Mouse (Mus musculus) intestine, embryonic 15.5 days (tissue): Measurements from ENCODE around the gene Adamts15. TPM values are rescaled to one million over a fixed set of nuclear protein-coding genes. Genes with fewer than 3 reads are reported as not detected.
A peak's percentile ranks its signal among the peaks of the same experiment; 100 is the strongest.

ENCODE experiments used
- ATAC-seq: fragments of 200-750 bp; cut with Nextera tagmentation; 2 replicates; pipeline ENCODE4 v1.8.0; 2017; ENCODE audit warnings: moderate TSS enrichment, moderate library complexity
- H3K27ac ChIP-seq: fragments of 300-500 bp; sonication (generic); 2 replicates; pipeline ENCODE4 v1.5.1; 2015; ENCODE audit warnings: mild to moderate bottlenecking, inconsistent platforms
- H3K27me3 ChIP-seq: fragments of 300-500 bp; sonication (generic); replicated peaks from 2 replicates; pipeline ENCODE4 v1.6.1; 2015; ENCODE audit warnings: inconsistent platforms
- H3K36me3 ChIP-seq: fragments of 300-500 bp; sonication (generic); 2 replicates; pipeline ENCODE4 v1.6.1; 2015; ENCODE audit warnings: inconsistent platforms
- H3K4me1 ChIP-seq: fragments of 300-500 bp; sonication (generic); replicated peaks from 2 replicates; pipeline ENCODE4 v1.6.1; 2015; ENCODE audit warnings: inconsistent platforms
- H3K4me2 ChIP-seq: fragments of 300-500 bp; sonication (generic); replicated peaks from 2 replicates; pipeline ENCODE4 v1.6.1; 2015; ENCODE audit warnings: mild to moderate bottlenecking, inconsistent platforms
- H3K4me3 ChIP-seq: fragments of 300-500 bp; sonication (generic); replicated peaks from 2 replicates; pipeline ENCODE4 v1.5.1; 2015; ENCODE audit warnings: inconsistent platforms
- H3K9ac ChIP-seq: fragments of 300-500 bp; sonication (generic); 2 replicates; pipeline ENCODE4 v1.6.1; 2015; ENCODE audit warnings: inconsistent platforms
- H3K9me3 ChIP-seq: fragments of 300-500 bp; sonication (generic); 2 replicates; pipeline ENCODE4 v1.6.1; 2016; ENCODE audit warnings: inconsistent platforms
- WGBS: fragments of 180-500 bp; shearing (Covaris S2); methylation state at CpG from one replicate; pipeline ENCODE4 v1.1.7; 2015; 5-methylcytosine and 5-hydroxymethylcytosine counted together
- polyA plus RNA-seq: library from polyadenylated mRNA; unstranded; fragments of >200 nt; fragmentation: Nextera tagmentation; extraction: Ambion mirVana; gene quantifications from 2 replicates; pipeline ENCODE4 v1.2.1, GENCODE M21; 2015

The Adamts15 gene
- polyA plus RNA-seq, 1 experiment from 2014 or later: 5.9 TPM

DNA sequence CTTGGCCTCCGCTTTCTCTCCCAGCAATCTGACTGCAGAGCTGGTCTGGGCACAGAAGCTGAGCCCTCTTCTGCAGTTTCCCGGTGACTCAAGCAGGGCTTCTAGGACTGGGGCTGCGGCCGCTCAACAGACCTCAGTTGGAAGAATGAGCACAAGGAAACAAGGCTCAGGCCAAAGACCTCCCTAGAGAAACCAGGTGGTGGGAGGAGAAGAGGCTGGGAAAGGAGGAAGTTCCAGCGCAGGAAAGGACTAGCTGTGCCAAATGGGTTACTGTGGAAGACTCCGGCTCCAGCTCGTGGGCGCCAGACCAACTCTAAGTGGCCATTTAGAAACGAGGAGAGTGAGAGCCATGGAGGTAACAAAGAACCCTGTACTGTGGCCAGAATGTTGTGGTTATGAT, 2.6 kb downstream of the Adamts15 start:
- H3K4me3 ChIP-seq: no peak overlapping the region
- H3K4me1 ChIP-seq: peaks cover 18% of the 10 kb centered on the region; the same call in 1 of the 2 replicates
- peak overlapping the region; percentile 42 for H3K4me2 ChIP-seq
- no peaks in the 10 kb centered on the region for H3K36me3 ChIP-seq
- H3K27ac ChIP-seq: peak overlapping the region; percentile 32; the same call in 1 of the 2 replicates
- no peak for ATAC-seq
- no peak overlapping the region for H3K9ac ChIP-seq
- H3K9me3 ChIP-seq: no peaks in the 10 kb centered on the region
- WGBS: 67% methylated on average over 9 of the region's 9 CpGs
- peaks cover 33% of the 10 kb centered on the region for H3K27me3 ChIP-seq

DNA sequence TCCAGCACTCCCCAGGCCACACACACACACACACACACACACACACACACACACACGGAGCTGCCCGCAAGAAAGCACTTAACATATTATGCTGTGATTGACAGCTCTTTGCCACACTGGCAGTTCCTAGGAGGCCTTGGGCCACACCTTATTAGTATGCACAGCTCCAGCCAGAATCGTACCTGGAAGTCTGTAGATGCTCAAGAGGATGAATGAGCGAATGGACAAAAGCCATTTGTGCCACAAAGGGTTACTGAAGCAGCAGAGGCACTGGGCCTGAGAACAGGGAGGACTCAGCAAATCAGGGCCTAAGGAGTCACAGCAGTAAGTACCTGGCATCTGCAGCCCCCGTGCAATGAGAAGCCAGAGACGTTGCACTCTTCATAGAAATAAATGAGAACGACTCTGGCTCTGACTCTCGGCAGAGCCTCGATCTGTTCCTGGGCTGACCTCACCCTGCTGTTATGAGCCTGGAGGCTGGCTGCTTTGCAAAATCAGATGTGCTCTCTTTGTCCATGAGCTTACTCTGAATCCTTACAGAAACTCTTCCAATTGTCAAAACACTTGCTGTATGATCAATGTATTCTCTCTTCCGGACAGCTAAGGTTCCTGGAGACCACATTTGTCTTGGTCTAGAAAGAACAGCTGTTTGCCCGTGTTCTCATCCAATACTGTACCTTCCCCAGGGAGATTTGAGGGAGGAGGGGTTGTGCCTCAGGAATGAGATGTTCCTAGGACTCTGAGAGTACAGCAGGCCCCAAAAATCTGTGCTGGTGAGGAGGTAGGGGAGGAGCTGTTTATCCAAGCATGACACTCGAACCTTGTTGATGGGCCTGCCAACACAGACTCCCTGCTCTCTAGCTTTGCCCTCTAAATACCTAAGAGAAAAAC, 3.5 kb downstream of the Adamts15 start:
- Histone ChIP-seq H3K27ac (0 out of 2 replicates have a peak overlapping the region, but pooled peaks have one; percentile 39), H3K4me3 (no peak overlapping the region), H3K9me3 (no peaks in the 10 kb centered on the region), H3K36me3 (no peaks in the 10 kb centered on the region), H3K27me3 (peaks cover 33% of the 10 kb centered on the region), H3K9ac (no peak overlapping the region), H3K4me1 (peaks cover 18% of the 10 kb centered on the region; the same call in 1 of the 2 replicates), H3K4me2 (peak overlapping the region; percentile 42)
- 41% methylated on average over 12 of the region's 12 CpGs for WGBS
- peak; percentile 44; the same call in 1 of the 2 replicates for ATAC-seq

DNA sequence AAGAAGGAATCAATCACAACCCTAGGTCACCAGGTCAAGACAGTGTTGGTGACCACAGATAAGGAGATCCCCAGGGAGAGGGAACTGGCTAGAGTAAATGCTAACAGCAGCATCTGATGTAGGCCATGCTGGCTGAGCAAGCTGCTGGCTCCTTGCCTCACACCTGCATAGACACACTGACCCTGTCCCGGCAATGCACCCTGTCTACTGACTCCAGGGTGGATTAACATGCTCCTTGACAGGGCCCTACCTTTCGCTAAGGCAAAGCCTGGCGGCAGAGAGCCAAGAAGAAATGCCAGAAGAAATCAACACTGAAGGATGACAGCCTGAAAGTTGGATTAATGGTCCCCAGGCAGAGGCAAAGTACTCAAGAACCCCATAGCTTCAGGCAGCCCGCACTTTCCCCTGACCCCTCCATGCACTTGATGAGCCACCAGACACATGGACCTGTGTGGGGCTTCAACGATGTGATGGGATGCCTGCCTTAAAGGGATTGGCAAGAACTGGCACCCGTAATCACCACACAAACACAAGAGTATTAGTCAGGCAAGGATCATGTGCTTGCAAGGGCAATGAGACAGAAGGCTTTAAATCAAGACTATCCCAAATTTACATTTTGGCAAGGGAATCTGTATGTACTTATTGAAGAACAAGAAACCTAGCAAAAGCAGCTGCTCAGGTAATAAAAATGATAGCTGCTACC, 5.8 kb downstream of the Adamts15 start:
- H3K36me3 ChIP-seq: no peaks in the 10 kb centered on the region
- H3K4me2 ChIP-seq: no peak overlapping the region
- no peak for ATAC-seq
- no peak overlapping the region for H3K9ac ChIP-seq
- no peaks in the 10 kb centered on the region for H3K9me3 ChIP-seq
- H3K4me1 ChIP-seq: peaks cover 7% of the 10 kb centered on the region; the same call in 1 of the 2 replicates
- peaks cover 12% of the 10 kb centered on the region for H3K27me3 ChIP-seq
- H3K27ac ChIP-seq: no peak overlapping the region
- WGBS: 71% methylated on average over 6 of the region's 6 CpGs
- no peak overlapping the region for H3K4me3 ChIP-seq

DNA sequence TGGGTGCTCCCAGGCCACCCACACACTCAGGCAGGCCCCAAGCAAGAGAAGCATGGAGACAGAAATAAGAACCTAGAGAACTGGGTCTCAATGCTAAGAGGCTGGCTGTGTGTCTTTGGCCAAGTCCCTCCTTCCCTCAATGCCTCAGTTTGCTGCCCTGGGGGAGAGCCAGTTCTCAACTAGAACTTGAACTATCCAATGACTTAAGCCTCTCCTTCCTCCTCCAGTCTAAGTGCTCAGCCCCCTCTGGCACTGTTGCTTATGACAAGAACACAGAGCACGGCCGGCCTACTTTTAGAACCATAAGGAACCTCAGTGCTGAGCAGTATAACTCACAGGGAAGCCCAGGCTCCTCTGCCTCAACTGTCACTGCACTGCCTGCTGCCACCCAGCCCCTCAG, 8.0 kb downstream of the Adamts15 start:
- 69% methylated on average over 2 of the region's 2 CpGs for WGBS

DNA sequence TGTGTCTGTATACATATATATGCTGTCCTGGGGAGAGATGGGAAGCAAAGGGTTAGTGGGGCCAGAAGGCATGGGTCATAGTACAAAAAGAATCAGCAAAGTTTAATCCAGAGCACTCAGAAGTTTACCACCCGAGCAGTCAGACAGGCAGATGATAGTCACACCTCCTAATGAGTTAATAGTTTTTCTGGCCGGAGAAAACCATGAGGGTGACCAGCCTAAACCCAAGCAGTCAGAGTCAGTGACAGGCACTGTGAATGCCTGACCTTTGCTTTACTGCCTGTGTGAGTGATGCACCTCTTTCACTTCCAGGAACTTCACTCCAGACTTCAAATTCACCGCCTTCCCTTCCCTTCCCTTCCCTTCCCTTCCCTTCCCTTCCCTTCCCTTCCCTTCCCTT, 8.8 kb downstream of the Adamts15 start:
- Histone ChIP-seq H3K4me2 (no peak overlapping the region), H3K4me1 (no peaks in the 10 kb centered on the region), H3K36me3 (no peaks in the 10 kb centered on the region), H3K9me3 (no peaks in the 10 kb centered on the region), H3K9ac (no peak overlapping the region), H3K27me3 (no peaks in the 10 kb centered on the region), H3K4me3 (no peak overlapping the region), H3K27ac (no peak overlapping the region)
- 50% methylated on average over 3 of the region's 3 CpGs for WGBS
- ATAC-seq: no peak

More for the DNA sequence above, 8.0 kb downstream of the Adamts15 start:
- no peak overlapping the region for H3K27ac ChIP-seq
- H3K9ac ChIP-seq: no peak overlapping the region
- H3K27me3 ChIP-seq: no peaks in the 10 kb centered on the region
- no peak overlapping the region for H3K4me3 ChIP-seq
- no peaks in the 10 kb centered on the region for H3K36me3 ChIP-seq
- no peak overlapping the region for H3K4me2 ChIP-seq
- H3K9me3 ChIP-seq: no peaks in the 10 kb centered on the region
- no peak for ATAC-seq
- peaks cover 2% of the 10 kb centered on the region; the same call in 1 of the 2 replicates for H3K4me1 ChIP-seq

DNA sequence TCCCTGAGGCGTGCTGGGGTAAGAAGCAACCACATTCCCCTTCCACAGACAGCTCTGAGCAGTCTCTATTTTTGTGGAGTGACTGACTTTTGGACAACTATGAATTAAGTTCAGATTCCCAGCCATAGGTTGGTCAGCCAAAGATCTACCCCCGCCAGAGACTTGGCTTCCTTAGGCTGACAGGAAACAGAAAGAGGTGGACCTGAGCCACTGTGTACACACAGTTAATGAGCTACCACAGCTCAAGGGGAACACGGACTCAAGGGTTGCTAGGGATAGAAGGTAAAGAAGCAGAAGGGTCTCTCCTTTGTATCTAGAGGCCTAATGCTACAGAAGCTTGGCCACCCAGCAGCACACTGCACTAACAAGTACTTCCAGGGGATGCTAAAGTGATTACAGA, 10.1 kb downstream of the Adamts15 start:
- Histone ChIP-seq H3K4me3 (no peak overlapping the region), H3K9ac (no peak overlapping the region), H3K4me2 (no peak overlapping the region), H3K27me3 (no peaks in the 10 kb centered on the region), H3K36me3 (no peaks in the 10 kb centered on the region), H3K4me1 (no peaks in the 10 kb centered on the region), H3K27ac (no peak overlapping the region), H3K9me3 (no peaks in the 10 kb centered on the region)
- WGBS: 52% methylated on average over 3 of the region's 3 CpGs
- ATAC-seq: no peak

DNA sequence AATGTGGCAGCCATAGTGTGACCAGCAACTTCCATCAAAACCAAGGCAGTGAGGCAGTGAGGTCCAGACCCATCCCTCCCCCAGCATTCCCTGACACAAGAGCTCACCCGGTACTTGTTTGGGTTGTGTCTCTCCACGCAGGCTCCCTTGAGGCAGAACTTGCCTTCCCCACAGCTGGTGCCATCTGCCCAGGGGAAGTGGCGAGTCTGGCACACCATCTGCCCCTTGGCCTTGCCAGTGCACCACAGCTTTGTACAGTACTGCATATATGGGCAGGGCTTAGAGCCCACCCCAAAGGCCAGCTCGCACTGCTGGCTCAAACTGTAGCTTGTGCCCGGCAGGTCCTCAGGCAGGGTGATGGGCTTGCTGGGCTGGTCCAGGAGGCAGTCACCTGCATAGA, 11.8 kb downstream of the Adamts15 start:
- 78% methylated on average over 5 of the region's 5 CpGs for WGBS

DNA sequence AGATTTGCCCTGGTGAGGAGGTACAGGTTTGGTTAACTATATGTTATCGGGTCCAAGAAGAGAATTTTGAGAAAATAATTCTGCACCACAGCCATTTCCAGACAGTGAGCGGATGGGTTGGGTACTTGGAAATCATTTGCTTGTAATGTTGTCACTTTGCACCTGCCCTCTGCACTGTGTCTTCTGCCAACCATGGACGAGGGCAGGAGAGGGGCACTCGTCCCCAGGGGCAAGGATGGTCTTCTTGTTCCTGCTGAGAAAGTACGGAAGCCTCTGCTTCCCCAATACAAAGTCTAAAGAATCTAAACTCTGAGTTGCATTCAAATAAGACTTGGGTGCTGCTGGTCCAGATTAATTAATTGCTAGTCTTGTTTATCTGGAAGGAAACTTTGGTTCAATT, 13.3 kb downstream of the Adamts15 start:
- no peaks in the 10 kb centered on the region for H3K27me3 ChIP-seq
- H3K36me3 ChIP-seq: 0 out of 2 replicates have a peak, but pooled peaks cover 2% of the 10 kb centered on the region
- H3K4me1 ChIP-seq: no peaks in the 10 kb centered on the region
- no peak for ATAC-seq
- H3K27ac ChIP-seq: no peak overlapping the region
- 81% methylated on average over 5 of the region's 5 CpGs for WGBS
- no peaks in the 10 kb centered on the region for H3K9me3 ChIP-seq
- H3K4me3 ChIP-seq: no peak overlapping the region
- H3K4me2 ChIP-seq: no peak overlapping the region
- H3K9ac ChIP-seq: no peak overlapping the region

More for the DNA sequence above, 11.8 kb downstream of the Adamts15 start:
- H3K9ac ChIP-seq: no peak overlapping the region
- H3K4me3 ChIP-seq: no peak overlapping the region
- H3K4me2 ChIP-seq: no peak overlapping the region
- no peak overlapping the region for H3K27ac ChIP-seq
- no peaks in the 10 kb centered on the region for H3K36me3 ChIP-seq
- no peaks in the 10 kb centered on the region for H3K9me3 ChIP-seq
- no peaks in the 10 kb centered on the region for H3K27me3 ChIP-seq
- ATAC-seq: no peak
- no peaks in the 10 kb centered on the region for H3K4me1 ChIP-seq

DNA sequence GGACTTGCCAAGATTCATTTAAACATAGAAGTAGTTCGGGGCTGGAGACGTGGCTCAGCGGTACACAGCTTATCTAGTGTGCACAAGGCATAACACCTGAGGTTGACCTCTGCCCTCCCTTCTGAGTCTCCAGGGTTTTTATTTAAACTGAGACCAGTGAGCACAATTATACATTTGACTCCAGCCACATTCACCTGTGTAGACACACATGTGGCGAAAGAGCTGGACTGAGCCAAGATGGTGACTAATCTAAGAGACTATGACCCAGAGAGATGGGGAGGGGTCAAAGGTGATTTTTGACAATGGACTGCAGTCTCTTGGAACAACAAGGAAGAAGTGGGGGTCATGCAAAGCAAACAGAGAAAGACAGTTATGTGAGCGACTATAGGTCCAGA, 14.0 kb downstream of the Adamts15 start:
- no peak overlapping the region for H3K9ac ChIP-seq
- WGBS: 61% methylated on average over 5 of the region's 5 CpGs
- H3K36me3 ChIP-seq: 0 out of 2 replicates have a peak, but pooled peaks cover 2% of the 10 kb centered on the region
- no peak overlapping the region for H3K4me2 ChIP-seq
- no peaks in the 10 kb centered on the region for H3K27me3 ChIP-seq
- no peak overlapping the region for H3K27ac ChIP-seq
- no peak overlapping the region for H3K4me3 ChIP-seq
- ATAC-seq: no peak
- H3K9me3 ChIP-seq: no peaks in the 10 kb centered on the region
- no peaks in the 10 kb centered on the region for H3K4me1 ChIP-seq

DNA sequence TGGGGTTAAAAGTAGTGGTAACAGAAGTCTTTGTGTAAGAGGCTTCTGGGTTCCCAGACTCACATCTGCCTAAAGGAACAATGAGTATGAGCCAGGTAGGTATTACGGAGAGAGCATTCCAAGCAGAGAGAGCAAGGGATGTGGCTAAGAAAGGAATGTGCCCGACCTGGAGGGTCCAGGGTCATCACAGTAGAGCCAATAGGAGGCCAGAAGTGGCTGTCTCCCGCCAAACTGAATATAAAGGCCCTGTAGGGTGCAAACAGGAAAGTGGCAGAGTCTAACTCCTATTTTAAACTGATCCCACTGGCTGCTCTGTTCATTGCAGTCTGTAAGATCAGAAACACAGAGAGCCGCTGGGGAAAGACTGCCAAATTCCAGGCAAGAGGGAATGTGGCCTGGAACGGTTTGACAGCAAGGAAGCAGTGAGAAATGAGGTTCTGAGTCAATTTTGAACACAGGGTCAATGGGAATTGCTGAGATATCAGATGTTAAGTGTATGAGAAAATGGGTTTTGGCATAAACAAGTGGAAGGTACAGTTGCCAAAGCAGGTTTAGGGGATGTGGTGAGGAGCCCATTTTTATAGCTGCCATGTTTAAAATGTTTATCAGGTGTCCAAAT, 14.5 kb downstream of the Adamts15 start:
- Histone ChIP-seq H3K4me1 (no peaks in the 10 kb centered on the region), H3K36me3 (0 out of 2 replicates have a peak, but pooled peaks cover 2% of the 10 kb centered on the region), H3K4me2 (no peak overlapping the region), H3K9me3 (no peaks in the 10 kb centered on the region), H3K4me3 (no peak overlapping the region), H3K27me3 (no peaks in the 10 kb centered on the region), H3K9ac (no peak overlapping the region), H3K27ac (no peak overlapping the region)
- ATAC-seq: no peak
- WGBS: 54% methylated on average over 5 of the region's 5 CpGs

DNA sequence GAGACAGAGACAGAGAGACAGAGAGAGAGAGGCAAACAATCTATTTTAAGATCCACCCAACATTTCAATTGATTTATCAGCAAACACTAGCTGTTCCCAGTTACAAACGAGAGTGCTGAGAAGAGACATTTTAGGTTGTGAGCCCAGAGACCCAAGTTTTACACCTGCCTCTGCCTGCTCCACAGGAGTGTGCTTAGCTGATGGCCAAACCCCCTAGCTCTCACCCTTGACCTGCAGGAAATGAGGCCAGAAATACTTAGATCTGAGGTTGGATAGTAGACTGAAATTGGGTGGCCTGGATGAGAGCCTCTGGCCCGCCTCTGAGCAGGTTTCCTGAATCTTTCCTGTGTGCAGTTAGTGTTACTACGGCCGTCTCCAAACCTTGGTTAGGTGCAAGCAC, 15.8 kb downstream of the Adamts15 start:
- WGBS: 87% methylated on average over 4 of the region's 4 CpGs
- no peaks in the 10 kb centered on the region for H3K4me1 ChIP-seq
- no peaks in the 10 kb centered on the region for H3K27me3 ChIP-seq
- H3K36me3 ChIP-seq: 0 out of 2 replicates have a peak, but pooled peaks cover 2% of the 10 kb centered on the region
- H3K27ac ChIP-seq: no peak overlapping the region
- H3K9ac ChIP-seq: no peak overlapping the region
- H3K4me2 ChIP-seq: no peak overlapping the region
- no peak for ATAC-seq
- no peak overlapping the region for H3K4me3 ChIP-seq
- H3K9me3 ChIP-seq: no peaks in the 10 kb centered on the region

DNA sequence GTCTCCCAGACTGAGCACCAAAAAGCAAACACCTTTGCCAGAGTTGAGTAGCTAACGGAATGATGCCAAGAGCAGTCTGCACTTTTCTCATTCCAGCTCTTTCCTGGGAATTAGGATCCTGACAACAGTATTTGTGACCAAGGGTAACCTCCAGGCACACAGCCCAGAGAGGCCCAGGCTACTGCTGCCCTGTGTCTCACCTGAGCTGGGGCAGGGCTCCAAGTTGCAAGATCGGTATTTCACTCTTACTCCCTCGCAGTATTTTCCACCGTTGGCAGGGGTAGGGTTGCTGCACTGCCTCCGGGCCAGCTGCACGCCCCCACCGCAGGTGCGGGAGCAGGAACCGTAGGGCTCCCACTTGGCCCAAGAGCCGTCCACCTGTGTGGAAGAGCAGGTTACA, 16.4 kb downstream of the Adamts15 start:
- no peak for ATAC-seq
- WGBS: 87% methylated on average over 10 of the region's 10 CpGs
- Histone ChIP-seq H3K4me1 (no peaks in the 10 kb centered on the region), H3K27ac (no peak overlapping the region), H3K27me3 (no peaks in the 10 kb centered on the region), H3K4me3 (no peak overlapping the region), H3K9ac (no peak overlapping the region), H3K36me3 (0 out of 2 replicates have a peak, but pooled peaks cover 2% of the 10 kb centered on the region), H3K4me2 (no peak overlapping the region), H3K9me3 (no peaks in the 10 kb centered on the region)
